Mouse (Mus musculus) CH12.LX (cell line): Measurements from ENCODE around the gene Rundc3a. TPM values are rescaled to one million over a fixed set of nuclear protein-coding genes. Genes with fewer than 3 reads are reported as not detected.

Source experiments
- DNase-seq: peaks from one replicate; pipeline ENCODE4 v3.0.0-alpha.2; 2013; ENCODE audit errors: extremely low read depth
- H3K27ac ChIP-seq: 2 replicates; pipeline ENCODE4 v1.5.1; 2012; ENCODE audit warnings: low read depth, mild to moderate bottlenecking, control low read depth, moderate library complexity; ENCODE audit not compliant: insufficient read depth
- H3K27me3 ChIP-seq: replicated peaks from 2 replicates; pipeline ENCODE3; 2012; ENCODE audit warnings: inconsistent platforms
- H3K36me3 ChIP-seq, 2 experiments: replicated peaks in 1 of 2; 2 replicates each; pipeline versions ENCODE3 to v1.6.1; 2012; ENCODE audit warnings: inconsistent platforms in 1 of 2, low read length in 1 of 2, mild to moderate bottlenecking in 1 of 2, mixed read lengths in 1 of 2, moderate library complexity in 1 of 2; ENCODE audit not compliant: control insufficient read depth in 1 of 2, insufficient read depth in 1 of 2
- H3K4me1 ChIP-seq, 2 experiments: 2 replicates each; pipeline ENCODE4 v1.6.1; 2012; ENCODE audit warnings: inconsistent platforms in 1 of 2, moderate library complexity in 1 of 2; ENCODE audit not compliant: insufficient read depth in 2 of 2, control insufficient read depth in 1 of 2
- H3K4me2 ChIP-seq: 2 replicates; pipeline ENCODE4 v1.6.1; 2012; ENCODE audit warnings: low read depth, mild to moderate bottlenecking, control low read depth; ENCODE audit not compliant: poor library complexity, insufficient read depth, severe bottlenecking
- H3K4me3 ChIP-seq, 3 experiments: fragments of 150-350 bp in 1 of 3; sonication (generic) in 1 of 3; replicated peaks in 1 of 3; 2 replicates each; pipeline versions ENCODE3 to v1.5.1; 2011 to 2012; ENCODE audit warnings: low read depth in 2 of 3, low read length in 2 of 3, mild to moderate bottlenecking in 2 of 3, moderate library complexity in 2 of 3, control low read depth in 1 of 3, improper control_type of control experiment in 1 of 3, inconsistent platforms in 1 of 3, mixed read lengths in 1 of 3; ENCODE audit not compliant: poor library complexity in 1 of 3
- H3K79me2 ChIP-seq: replicated peaks from 2 replicates; pipeline ENCODE4 v1.6.1; 2012; ENCODE audit warnings: mild to moderate bottlenecking, moderate library complexity; ENCODE audit not compliant: control insufficient read depth, poor library complexity, insufficient read depth, severe bottlenecking; ENCODE audit errors: extremely low read depth
- H3K9ac ChIP-seq: 2 replicates; pipeline ENCODE4 v1.6.1; 2012; ENCODE audit warnings: low read depth, mild to moderate bottlenecking, control low read depth, moderate library complexity; ENCODE audit not compliant: insufficient read depth
- H3K9me3 ChIP-seq: replicated peaks from 2 replicates; pipeline ENCODE3; 2012; ENCODE audit warnings: low read length, inconsistent platforms, mixed read lengths
- BHLHE40 ChIP-seq: IDR thresholded peaks from 2 replicates; pipeline ENCODE4 v1.6.1; 2011; ENCODE audit warnings: mild to moderate bottlenecking, low read depth, low read length, improper control_type of control experiment
- CHD1 ChIP-seq: IDR thresholded peaks from 2 replicates; pipeline ENCODE4 v1.6.1; 2012; ENCODE audit warnings: low read depth, low read length, improper control_type of control experiment, inconsistent platforms
- IRF4 ChIP-seq: IDR thresholded peaks from 2 replicates; pipeline ENCODE4 v1.6.1; 2014; ENCODE audit warnings: low read depth, mild to moderate bottlenecking, inconsistent platforms, low read length, improper control_type of control experiment
- JUN ChIP-seq: IDR thresholded peaks from 2 replicates; pipeline ENCODE4 v1.6.1; 2011; ENCODE audit warnings: low read depth, mild to moderate bottlenecking, low read length, improper control_type of control experiment, moderate library complexity; ENCODE audit not compliant: insufficient read depth
- MAFK ChIP-seq: IDR thresholded peaks from 2 replicates; pipeline ENCODE4 v1.6.1; 2011; ENCODE audit warnings: low read length, improper control_type of control experiment; ENCODE audit not compliant: insufficient replicate concordance
- MAX ChIP-seq: IDR thresholded peaks from 2 replicates; pipeline ENCODE4 v1.6.1; 2011; ENCODE audit warnings: low read length, improper control_type of control experiment
- MAZ ChIP-seq: IDR thresholded peaks from 2 replicates; pipeline ENCODE4 v1.6.1; 2012; ENCODE audit warnings: low read depth, mild to moderate bottlenecking, inconsistent platforms, low read length, improper control_type of control experiment, moderate library complexity
- MEF2A ChIP-seq: IDR thresholded peaks from 2 replicates; pipeline ENCODE4 v1.6.1; 2014; ENCODE audit warnings: low read depth, mild to moderate bottlenecking, inconsistent platforms, low read length, improper control_type of control experiment, borderline replicate concordance
- NRF1 ChIP-seq: IDR thresholded peaks from 2 replicates; pipeline ENCODE4 v1.6.1; 2014; ENCODE audit warnings: low read depth, mild to moderate bottlenecking, inconsistent platforms, low read length, improper control_type of control experiment, moderate library complexity
- POLR2AphosphoS2 ChIP-seq: IDR thresholded peaks from 2 replicates; pipeline ENCODE4 v1.6.1; 2011; ENCODE audit warnings: low read depth, low read length, improper control_type of control experiment
- RAD21 ChIP-seq: IDR thresholded peaks from 2 replicates; pipeline ENCODE4 v1.6.1; 2011; ENCODE audit warnings: low read depth, mild to moderate bottlenecking, low read length, improper control_type of control experiment, moderate library complexity
- RCOR1 ChIP-seq: conservative IDR thresholded peaks from 2 replicates; pipeline ENCODE4 v1.6.1; 2012; ENCODE audit warnings: low read depth, mild to moderate bottlenecking, inconsistent platforms, low read length, improper control_type of control experiment
- SIN3A ChIP-seq: IDR thresholded peaks from 2 replicates; pipeline ENCODE4 v1.6.1; 2012; ENCODE audit warnings: low read length, improper control_type of control experiment, inconsistent platforms
- TCF12 ChIP-seq: IDR thresholded peaks from 2 replicates; pipeline ENCODE4 v1.6.1; 2014; ENCODE audit warnings: low read depth, mild to moderate bottlenecking, inconsistent platforms, low read length, improper control_type of control experiment
- UBTF ChIP-seq: IDR thresholded peaks from 2 replicates; pipeline ENCODE4 v1.6.1; 2012; ENCODE audit warnings: low read depth, mild to moderate bottlenecking, inconsistent platforms, low read length, improper control_type of control experiment, moderate library complexity
- ZC3H11A ChIP-seq: IDR thresholded peaks from 2 replicates; pipeline ENCODE4 v1.6.1; 2012; ENCODE audit warnings: low read depth, mild to moderate bottlenecking, inconsistent platforms, low read length, improper control_type of control experiment
- ZNF384 ChIP-seq: IDR thresholded peaks from 2 replicates; pipeline ENCODE4 v1.6.1; 2012; ENCODE audit warnings: low read depth, low read length, improper control_type of control experiment, inconsistent platforms
- dilution Hi-C: fragments of 300-500 bp; cut with MboI; formaldehyde crosslinking; loops from 2 replicates; pipeline ENCODE4 v1.14.3; 2020; ENCODE audit warnings: low sequenced_read_pairs; ENCODE audit not compliant: extremely low pct_unique_long_range_greater_than_20kb, extremely low pct_ligation_motif_present
- in situ Hi-C: fragments of 300-500 bp; cut with MboI; formaldehyde crosslinking; loops from 3 replicates; pipeline ENCODE4 v1.14.3; 2019; ENCODE audit warnings: low sequenced_read_pairs, low pct_ligation_motif_present, low pct_unique_long_range_greater_than_20kb, mixed read lengths
- polyA plus RNA-seq: library from polyadenylated mRNA; unstranded; fragments of >175 nt; gene quantifications from 2 replicates; pipeline ENCODE4 v1.2.1, GENCODE M21; 2012; ENCODE audit warnings: low read depth; ENCODE audit not compliant: insufficient read length
- total RNA-seq, 2 experiments: library from RNA; depleted of rRNA; stranded (reverse); fragments of 300-350 nt in 1 of 2; fragments of >200 nt in 1 of 2; gene quantifications; 2 replicates each; pipeline ENCODE4 v1.2.3; 2012 to 2014

Gene Rundc3a
- total and polyA plus RNA-seq, 3 experiments, result 1.4 to 16.3 (median 3.3) TPM

GRCm38 (mm10) chr11:102383365-102384136 is 9.7 kb upstream of the Rundc3a start:
- DNase-seq, result no peak
- peak overlapping the region; percentile 53; the same call in 1 of the 2 replicates for H3K27ac ChIP-seq
- H3K36me3 ChIP-seq, result no peaks in the 10 kb centered on the region
- H3K4me3 ChIP-seq, result no peak overlapping the region
- no peaks in the 10 kb centered on the region for H3K79me2 ChIP-seq
- TF ChIP-seq SIN3A (no peak), MEF2A (no peak), MAX (0 out of 2 replicates have a peak, but pooled peaks have one; percentile 4), MAZ (no peak), ZC3H11A (no peak), BHLHE40 (peak; percentile 41; the same call in 1 of the 2 replicates), MAFK (no peak)
- H3K9ac ChIP-seq, result no peak overlapping the region
- H3K27me3 ChIP-seq, result peaks cover 16% of the 10 kb centered on the region
- H3K4me1 ChIP-seq, result peaks cover 31 to 47% of the 10 kb centered on the region in 2 experiments
- H3K4me2 ChIP-seq, result peak overlapping the region; percentile 79
- H3K9me3 ChIP-seq, result peaks cover 9% of the 10 kb centered on the region
- in situ Hi-C loops (no loop called here), dilution Hi-C loops (no loop called here)

DNA sequence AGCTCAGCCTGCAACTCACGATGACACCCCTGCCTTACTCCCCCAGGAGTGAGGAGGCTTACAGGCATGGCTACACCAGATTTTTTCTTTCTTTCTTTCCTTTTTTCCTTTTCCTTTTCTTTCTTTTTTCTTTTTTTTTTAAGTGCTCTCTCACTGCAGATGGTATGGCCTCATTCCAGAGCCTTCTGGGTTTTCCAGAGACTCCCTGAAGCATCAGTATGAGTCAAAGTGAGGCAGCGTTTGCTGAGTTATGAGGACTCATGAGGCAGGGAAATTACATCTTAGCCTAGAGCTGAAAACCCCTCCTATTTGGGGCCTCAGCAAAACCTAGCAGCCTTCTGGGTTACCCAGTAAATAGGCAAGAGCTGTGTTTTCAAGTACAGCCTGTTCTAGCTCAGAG is 8.8 kb upstream of the Rundc3a start:
- no peaks in the 10 kb centered on the region for H3K36me3 ChIP-seq
- TF ChIP-seq CHD1 (no peak), UBTF (no peak), MEF2A (peak; percentile 74), TCF12 (peak; percentile 47; the same call in 1 of the 2 replicates), POLR2AphosphoS2 (no peak), RCOR1 (no peak), BHLHE40 (peak; percentile 41; the same call in 1 of the 2 replicates), ZNF384 (peak; percentile 74), JUN (no peak), RAD21 (no peak), IRF4 (peak; percentile 91), NRF1 (no peak)
- H3K9me3 ChIP-seq, result peaks cover under 1% of the 10 kb centered on the region
- DNase-seq, result no peak
- dilution Hi-C loops, result no loop called here
- H3K79me2 ChIP-seq, result no peaks in the 10 kb centered on the region
- H3K27me3 ChIP-seq, result peaks cover 14% of the 10 kb centered on the region
- peaks cover 31 to 47% of the 10 kb centered on the region in 2 experiments for H3K4me1 ChIP-seq
- H3K9ac ChIP-seq, result no peak overlapping the region
- no peak overlapping the region for H3K4me3 ChIP-seq
- peak overlapping the region; percentile 65; the same call in 1 of the 2 replicates for H3K27ac ChIP-seq
- in situ Hi-C loops, result no loop called here
- H3K4me2 ChIP-seq, result peak overlapping the region; percentile 79
